Mouse (Mus musculus) forebrain, embryonic 13.5 days (tissue): ENCODE measurements around the gene Sh2d3c. TPM values are rescaled to one million over a fixed set of nuclear protein-coding genes. Genes with fewer than 3 reads are reported as not detected.
A peak's percentile ranks its signal among the peaks of the same experiment; 100 is the strongest.

Source experiments
- ATAC-seq: fragments of 200-750 bp; cut with Nextera tagmentation; 2 replicates; pipeline ENCODE4 v1.8.0; 2017
- H3K27ac ChIP-seq: fragments of 300-500 bp; sonication (generic); 2 replicates; pipeline ENCODE4 v1.5.1; 2015; ENCODE audit warnings: inconsistent platforms, mild to moderate bottlenecking, moderate library complexity
- H3K27me3 ChIP-seq: fragments of 300-500 bp; sonication (generic); 2 replicates; pipeline ENCODE4 v1.6.1; 2015; ENCODE audit warnings: mild to moderate bottlenecking, inconsistent platforms
- H3K36me3 ChIP-seq: fragments of 300-500 bp; sonication (generic); 2 replicates; pipeline ENCODE4 v1.6.1; 2015; ENCODE audit warnings: mild to moderate bottlenecking, inconsistent platforms; ENCODE audit not compliant: poor library complexity, severe bottlenecking
- H3K4me1 ChIP-seq: fragments of 300-500 bp; sonication (generic); 2 replicates; pipeline ENCODE4 v1.6.1; 2015; ENCODE audit warnings: inconsistent platforms
- H3K4me2 ChIP-seq: fragments of 300-500 bp; sonication (generic); 2 replicates; pipeline ENCODE4 v1.6.1; 2015; ENCODE audit warnings: inconsistent platforms, mild to moderate bottlenecking, moderate library complexity
- H3K4me3 ChIP-seq: fragments of 300-500 bp; sonication (generic); 2 replicates; pipeline ENCODE4 v1.5.1; 2015; ENCODE audit warnings: mild to moderate bottlenecking, inconsistent platforms
- H3K9ac ChIP-seq: fragments of 300-500 bp; sonication (generic); 2 replicates; pipeline ENCODE4 v1.6.1; 2015; ENCODE audit warnings: mild to moderate bottlenecking, inconsistent platforms
- H3K9me3 ChIP-seq: fragments of 300-500 bp; sonication (generic); replicated peaks from 2 replicates; pipeline ENCODE4 v1.6.1; 2016; ENCODE audit warnings: inconsistent platforms
- WGBS: fragments of 180-500 bp; shearing (Covaris S2); methylation state at CpG from one replicate; pipeline ENCODE4 v1.1.7; 2015; 5-methylcytosine and 5-hydroxymethylcytosine counted together
- polyA plus RNA-seq: library from polyadenylated mRNA; unstranded; fragments of >200 nt; fragmentation: Nextera tagmentation; extraction: Ambion mirVana; gene quantifications from 2 replicates; pipeline ENCODE4 v1.2.1, GENCODE M21; 2015

Gene Sh2d3c
- polyA plus RNA-seq, 1 experiment from 2014 or later, result 23.5 TPM

- Histone ChIP-seq H3K27ac (no peak overlapping the region), H3K4me2 (no peak overlapping the region), H3K4me3 (no peak overlapping the region), H3K36me3 (peaks cover 59% of the 10 kb centered on the region), H3K4me1 (no peaks in the 10 kb centered on the region), H3K9me3 (no peaks in the 10 kb centered on the region), H3K9ac (no peak overlapping the region), H3K27me3 (no peaks in the 10 kb centered on the region)
- ATAC-seq, result no peak
- 93% methylated on average over 15 of the region's 15 CpGs for WGBS
Measured at GRCm38 (mm10) chr2:32684681-32685428, 36.0 kb upstream of the Sh2d3c start.

- no peak for ATAC-seq
- H3K4me1 ChIP-seq, result no peaks in the 10 kb centered on the region
- H3K36me3 ChIP-seq, result peaks cover 59% of the 10 kb centered on the region
- no peaks in the 10 kb centered on the region for H3K9me3 ChIP-seq
- H3K4me2 ChIP-seq, result no peak overlapping the region
- H3K27me3 ChIP-seq, result no peaks in the 10 kb centered on the region
- WGBS, result 97% methylated on average over 3 of the region's 3 CpGs
- no peak overlapping the region for H3K4me3 ChIP-seq
- H3K27ac ChIP-seq, result no peak overlapping the region
- no peak overlapping the region for H3K9ac ChIP-seq
Measured at GRCm38 (mm10) chr2:32685807-32686206, 35.0 kb upstream of the Sh2d3c start.

GRCm38 (mm10) chr2:32686640-32687039 is 34.2 kb upstream of the Sh2d3c start:
- ATAC-seq, result no peak
- Histone ChIP-seq H3K9ac (no peak overlapping the region), H3K4me1 (no peaks in the 10 kb centered on the region), H3K27ac (no peak overlapping the region), H3K4me3 (no peak overlapping the region), H3K4me2 (no peak overlapping the region), H3K36me3 (peaks cover 59% of the 10 kb centered on the region), H3K27me3 (no peaks in the 10 kb centered on the region), H3K9me3 (no peaks in the 10 kb centered on the region)
- 93% methylated on average over 6 of the region's 6 CpGs for WGBS

- no peak overlapping the region for H3K27ac ChIP-seq
- no peak overlapping the region for H3K9ac ChIP-seq
- H3K36me3 ChIP-seq, result peaks cover 55% of the 10 kb centered on the region
- H3K9me3 ChIP-seq, result no peaks in the 10 kb centered on the region
- no peak for ATAC-seq
- peaks cover 3% of the 10 kb centered on the region; the same call in 1 of the 2 replicates for H3K4me1 ChIP-seq
- 94% methylated on average over 8 of the region's 8 CpGs for WGBS
- no peak overlapping the region for H3K4me2 ChIP-seq
- no peak overlapping the region for H3K4me3 ChIP-seq
- no peaks in the 10 kb centered on the region for H3K27me3 ChIP-seq
Measured at GRCm38 (mm10) chr2:32687562-32687961, 33.3 kb upstream of the Sh2d3c start.

GRCm38 (mm10) chr2:32689420-32689819 is 31.4 kb upstream of the Sh2d3c start:
- Histone ChIP-seq H3K36me3 (peaks cover 37% of the 10 kb centered on the region), H3K9ac (no peak overlapping the region), H3K4me2 (no peak overlapping the region), H3K9me3 (no peaks in the 10 kb centered on the region), H3K4me1 (peaks cover 14% of the 10 kb centered on the region), H3K27ac (0 out of 2 replicates have a peak overlapping the region, but pooled peaks have one; percentile 12), H3K4me3 (no peak overlapping the region), H3K27me3 (no peaks in the 10 kb centered on the region)
- WGBS, result 24% methylated on average over 5 of the region's 5 CpGs
- no peak for ATAC-seq

GRCm38 (mm10) chr2:32691041-32691440 is 29.8 kb upstream of the Sh2d3c start:
- Histone ChIP-seq H3K4me3 (no peak overlapping the region), H3K9me3 (no peaks in the 10 kb centered on the region), H3K9ac (no peak overlapping the region), H3K4me2 (no peak overlapping the region), H3K27ac (peak overlapping the region; percentile 41; the same call in 1 of the 2 replicates), H3K27me3 (no peaks in the 10 kb centered on the region), H3K4me1 (peaks cover 14% of the 10 kb centered on the region), H3K36me3 (peaks cover 20% of the 10 kb centered on the region)
- 88% methylated on average over 11 of the region's 11 CpGs for WGBS
- ATAC-seq, result no peak

GRCm38 (mm10) chr2:32692496-32692895 is 28.4 kb upstream of the Sh2d3c start:
- peaks cover 14% of the 10 kb centered on the region for H3K4me1 ChIP-seq
- peaks cover 7% of the 10 kb centered on the region for H3K36me3 ChIP-seq
- H3K27me3 ChIP-seq, result no peaks in the 10 kb centered on the region
- no peak overlapping the region for H3K4me3 ChIP-seq
- H3K9me3 ChIP-seq, result no peaks in the 10 kb centered on the region
- H3K27ac ChIP-seq, result no peak overlapping the region
- H3K9ac ChIP-seq, result no peak overlapping the region
- 94% methylated on average over 14 of the region's 14 CpGs for WGBS
- ATAC-seq, result no peak
- H3K4me2 ChIP-seq, result peak overlapping the region; percentile 94; the same call in 1 of the 2 replicates

GRCm38 (mm10) chr2:32693282-32693681 is 27.6 kb upstream of the Sh2d3c start:
- no peak for ATAC-seq
- peak overlapping the region; percentile 94 for H3K4me2 ChIP-seq
- 25% methylated on average over 7 of the region's 7 CpGs for WGBS
- H3K9ac ChIP-seq, result peak overlapping the region; percentile 86
- H3K27me3 ChIP-seq, result no peaks in the 10 kb centered on the region
- H3K4me3 ChIP-seq, result peak overlapping the region; percentile 76
- no peaks in the 10 kb centered on the region for H3K36me3 ChIP-seq
- H3K27ac ChIP-seq, result no peak overlapping the region
- H3K4me1 ChIP-seq, result peaks cover 14% of the 10 kb centered on the region
- H3K9me3 ChIP-seq, result no peaks in the 10 kb centered on the region

- H3K36me3 ChIP-seq, result no peaks in the 10 kb centered on the region
- H3K9ac ChIP-seq, result peak overlapping the region; percentile 86
- H3K9me3 ChIP-seq, result no peaks in the 10 kb centered on the region
- H3K27me3 ChIP-seq, result no peaks in the 10 kb centered on the region
- peak overlapping the region; percentile 76 for H3K4me3 ChIP-seq
- peak overlapping the region; percentile 94 for H3K4me2 ChIP-seq
- 1% methylated on average over 50 of the region's 51 CpGs for WGBS
- peak; percentile 99 for ATAC-seq
- H3K27ac ChIP-seq, result no peak overlapping the region
- peaks cover 14% of the 10 kb centered on the region for H3K4me1 ChIP-seq
Measured at GRCm38 (mm10) chr2:32693823-32694411, 26.9 kb upstream of the Sh2d3c start.

GRCm38 (mm10) chr2:32694691-32695090 is 26.2 kb upstream of the Sh2d3c start:
- Histone ChIP-seq H3K9ac (no peak overlapping the region), H3K9me3 (no peaks in the 10 kb centered on the region), H3K27ac (no peak overlapping the region), H3K36me3 (no peaks in the 10 kb centered on the region), H3K4me1 (peaks cover 14% of the 10 kb centered on the region), H3K27me3 (no peaks in the 10 kb centered on the region), H3K4me3 (peak overlapping the region; percentile 76), H3K4me2 (peak overlapping the region; percentile 94)
- WGBS, result 92% methylated on average over 12 of the region's 12 CpGs
- no peak for ATAC-seq

GRCm38 (mm10) chr2:32699680-32700079 is 21.2 kb upstream of the Sh2d3c start:
- ATAC-seq, result no peak
- no peak overlapping the region for H3K4me3 ChIP-seq

GRCm38 (mm10) chr2:32700966-32701743 is 19.7 kb upstream of the Sh2d3c start:
- no peak overlapping the region for H3K9ac ChIP-seq
- WGBS, result 87% methylated on average over 14 of the region's 14 CpGs
- H3K27ac ChIP-seq, result no peak overlapping the region
- H3K4me3 ChIP-seq, result no peak overlapping the region
- no peaks in the 10 kb centered on the region for H3K9me3 ChIP-seq
- no peak overlapping the region for H3K4me2 ChIP-seq
- ATAC-seq, result no peak
- no peaks in the 10 kb centered on the region for H3K4me1 ChIP-seq
- no peaks in the 10 kb centered on the region for H3K27me3 ChIP-seq
- peaks cover 43% of the 10 kb centered on the region for H3K36me3 ChIP-seq

More at GRCm38 (mm10) chr2:32699680-32700079, 21.2 kb upstream of the Sh2d3c start:
- H3K36me3 ChIP-seq, result peaks cover 28% of the 10 kb centered on the region
- H3K27me3 ChIP-seq, result no peaks in the 10 kb centered on the region
- no peak overlapping the region for H3K27ac ChIP-seq
- H3K4me1 ChIP-seq, result no peaks in the 10 kb centered on the region
- no peak overlapping the region for H3K4me2 ChIP-seq
- 74% methylated on average over 6 of the region's 6 CpGs for WGBS
- no peak overlapping the region for H3K9ac ChIP-seq
- no peaks in the 10 kb centered on the region for H3K9me3 ChIP-seq
